ENCODE assay signal across 12 mouse cellular contexts in the genomic region with DNA sequence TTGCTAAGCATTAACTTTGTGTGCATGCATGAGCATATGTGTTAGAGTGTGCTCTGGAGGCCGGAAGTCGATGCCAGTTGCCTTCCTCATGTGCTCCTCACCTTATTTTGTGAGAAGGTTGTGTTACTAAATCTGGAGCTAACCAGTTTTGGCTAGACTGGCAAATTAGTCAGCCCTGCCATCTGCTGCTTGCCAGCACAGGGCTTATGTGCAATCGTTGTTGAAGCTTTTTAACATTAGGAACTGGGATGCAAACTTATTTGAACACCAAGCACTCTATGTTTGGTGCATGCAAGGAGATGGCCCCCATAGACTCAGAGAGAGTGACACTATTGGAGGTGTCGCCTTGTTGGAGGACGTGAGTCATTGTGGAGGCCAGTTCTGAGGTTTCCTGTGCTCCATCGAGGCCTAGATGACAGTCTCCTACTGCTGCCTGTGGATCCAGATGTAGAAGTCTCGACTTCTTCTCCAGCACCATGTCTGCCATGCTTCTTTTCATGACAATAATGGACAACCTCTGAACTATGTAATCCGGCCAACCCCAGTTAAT. TPM values are rescaled to one million over a fixed set of nuclear protein-coding genes. Genes with fewer than 3 reads are reported as not detected.
DNase-seq lines count a peak whose midpoint lies in the region; ATAC-seq and TF ChIP-seq lines count a peak whose summit lies in the region.
"Had no signal": no experiment of that assay in that cellular context is flagged by ENCODE, and none has a peak within 500 bp of the region (broad histone marks: within the 10 kb centered on the region; RNA-seq: fewer than 3 reads in every experiment).

No protein-coding gene starts in this region.

- no peak overlapping the region for H3K9ac ChIP-seq in kidney, embryonic 14.5 days (ENCODE audit: low read depth, low read length)

- whole genome bisulfite sequencing in kidney, embryonic 14.5 days: 91% methylated on average over 8 of the region's 8 CpGs
- WGBS in lung, adult 2 months: 67% methylated on average over 8 of the region's 8 CpGs

- H3K4me1 ChIP-seq in erythroblast, embryonic 14.5 days (ENCODE audit: control insufficient read depth): peaks cover 64% of the 10 kb centered on the region
- peaks cover 6% of the 10 kb centered on the region for H3K4me1 ChIP-seq in kidney, embryonic 14.5 days (ENCODE audit: control insufficient read depth, insufficient read depth, low read length)
- peaks cover 14% of the 10 kb centered on the region; the same call in 1 of the 2 replicates for H3K4me1 ChIP-seq in lung, adult 2 months (ENCODE audit: control insufficient read depth, insufficient read depth, low read length)

- no peak for TF ChIP-seq POLR2A in lung, adult 2 months (IDR thresholded peaks at IDR 0.05; ENCODE audit: borderline replicate concordance, extremely low read depth, low read depth, low read length)

- no peaks in the 10 kb centered on the region for H3K9me3 ChIP-seq in erythroblast, embryonic 14.5 days (ENCODE audit: control insufficient read depth, low read length)
- H3K9me3 ChIP-seq in kidney, embryonic 14.5 days (ENCODE audit: control insufficient read depth, low read length): no peaks in the 10 kb centered on the region

- peaks cover 64% of the 10 kb centered on the region for H3K36me3 ChIP-seq in erythroblast, embryonic 14.5 days (ENCODE audit: control insufficient read depth)
- peaks cover 53% of the 10 kb centered on the region for H3K36me3 ChIP-seq in kidney, embryonic 14.5 days (ENCODE audit: control insufficient read depth, insufficient read depth, low read length)

- no peaks in the 10 kb centered on the region for H3K27me3 ChIP-seq in erythroblast, embryonic 14.5 days (ENCODE audit: control insufficient read depth)
- H3K27me3 ChIP-seq in kidney, embryonic 14.5 days (ENCODE audit: control insufficient read depth, insufficient read depth, low read length): no peaks in the 10 kb centered on the region

- H3K4me3 ChIP-seq in erythroblast, embryonic 14.5 days (replicated peaks): peak overlapping the region; percentile 34
- H3K4me3 ChIP-seq in kidney, embryonic 14.5 days (ENCODE audit: low read length): no peak overlapping the region
- no peak overlapping the region for H3K4me3 ChIP-seq in lung, adult 2 months (replicated peaks; ENCODE audit: extremely low read depth, low read depth, low read length)
- H3K4me3 ChIP-seq: myocyte had no signal

- TF ChIP-seq CTCF in lung, adult 2 months (IDR thresholded peaks at IDR 0.05; ENCODE audit: insufficient read depth, low read length): no peak

- H3K4me2 ChIP-seq in kidney, embryonic 14.5 days (replicated peaks; ENCODE audit: low read depth, low read length): no peak overlapping the region

- peak; percentile 30 to 42 for DNase-seq in kidney, postnatal 36 days
- peak; percentile 16 for DNase-seq in MN1 (ENCODE audit: low spot score)
- peak; percentile 63 to 70 for DNase-seq in layer of hippocampus, adult 8-10 months (ENCODE audit: low spot score in 2 of 2)
- DNase-seq in lung, adult 2 months: no peak
- DNase-seq in lung, postnatal 25 days (ENCODE audit: low spot score): no peak
- DNase-seq: gastrocnemius, postnatal 10 days; heart, postnatal 36 days; lung, postnatal 36 days had no signal

- no peak overlapping the region for H3K27ac ChIP-seq in kidney, embryonic 14.5 days (ENCODE audit: low read depth, low read length)

- ATAC-seq in erythroblast, adult 5-6 weeks (replicated peaks; ENCODE audit: low FRiP score, poor library complexity, severe bottlenecking): no peak
- ATAC-seq in kidney, embryonic 14.5 days (ENCODE audit: low FRiP score, low TSS enrichment): no peak

RNA-seq across cellular contexts. Expression of gene Nusap1, which starts 21.2 kb away (rescaled TPM):
- 1.8 and 1.9 TPM in 2 replicates for polyA plus RNA-seq in erythroblast, embryonic 14.5 days (2012)
- total RNA-seq in erythroblast, adult 5-6 weeks (2015; ENCODE audit: low replicate concordance): 111 and 117 TPM in 2 replicates
- total RNA-seq in erythroblast, adult 5-6 weeks (2017; ENCODE audit: low replicate concordance): 137 and 150 TPM in 2 replicates
- polyA plus RNA-seq in kidney, embryonic 14.5 days (2014; fragmentation: Nextera tagmentation; extraction: Ambion mirVana): 77.2 and 97.7 TPM in 2 replicates
- total RNA-seq in layer of hippocampus, adult 8-10 months (2022): under 1 TPM; 0.31 to 0.75 (median 0.65) TPM
- polyA plus RNA-seq in lung, adult 2 months (2012; rRNA removed): 0.10 and 0.49 TPM in 2 replicates

RNA-seq across cellular contexts. Expression of gene Oip5, which starts 21.4 kb away (rescaled TPM):
- polyA plus RNA-seq in erythroblast, embryonic 14.5 days (2012): 3.6 and 6.2 TPM in 2 replicates
- total RNA-seq in erythroblast, adult 5-6 weeks (2015; ENCODE audit: low replicate concordance): 32.4 and 64.9 TPM in 2 replicates
- 62.0 and 66.3 TPM in 2 replicates for total RNA-seq in erythroblast, adult 5-6 weeks (2017; ENCODE audit: low replicate concordance)
- polyA plus RNA-seq in kidney, embryonic 14.5 days (2014; fragmentation: Nextera tagmentation; extraction: Ambion mirVana): 35.5 and 38.6 TPM in 2 replicates
- total RNA-seq in layer of hippocampus, adult 8-10 months (2022): 1 to 10 TPM in 1 of 4 experiments, under 1 TPM in 3; 0.33 to 1.2 (median 0.84) TPM
- polyA plus RNA-seq in lung, adult 2 months (2012; rRNA removed): 0.81 and 1.3 TPM in 2 replicates

RNA-seq across cellular contexts. Expression of gene Chp1, which starts 49.4 kb away (rescaled TPM):
- polyA plus RNA-seq in erythroblast, embryonic 14.5 days (2012): 2.0 and 2.3 TPM in 2 replicates
- 84.4 and 108 TPM in 2 replicates for total RNA-seq in erythroblast, adult 5-6 weeks (2015; ENCODE audit: low replicate concordance)
- 111 and 170 TPM in 2 replicates for total RNA-seq in erythroblast, adult 5-6 weeks (2017; ENCODE audit: low replicate concordance)
- polyA plus RNA-seq in kidney, embryonic 14.5 days (2014; fragmentation: Nextera tagmentation; extraction: Ambion mirVana): 37.8 and 58.4 TPM in 2 replicates
- 100 to 1,000 TPM; 148 to 177 (median 173) TPM for total RNA-seq in layer of hippocampus, adult 8-10 months (2022)
- 71.9 and 99.6 TPM in 2 replicates for polyA plus RNA-seq in lung, adult 2 months (2012; rRNA removed)

RNA-seq across cellular contexts. Expression of gene Exd1, which starts 49.4 kb away (rescaled TPM):
- polyA plus RNA-seq in erythroblast, embryonic 14.5 days (2012): not detected in 2 replicates
- total RNA-seq in erythroblast, adult 5-6 weeks (2015; ENCODE audit: low replicate concordance): not detected in 2 replicates
- total RNA-seq in erythroblast, adult 5-6 weeks (2017; ENCODE audit: low replicate concordance): not detected in 2 replicates
- polyA plus RNA-seq in kidney, embryonic 14.5 days (2014; fragmentation: Nextera tagmentation; extraction: Ambion mirVana): 0.09 and 0.38 TPM in 2 replicates
- total RNA-seq in layer of hippocampus, adult 8-10 months (2022): under 1 TPM; 0.74 to 0.89 (median 0.75) TPM
- polyA plus RNA-seq in lung, adult 2 months (2012; rRNA removed): 0.36 and 0.78 TPM in 2 replicates

Comparison
In these comparisons a context has a peak if more than half of its experiments do, and no peak if none do; other contexts are left out.
1. DNase-seq: peak in kidney, postnatal 36 days (2 of 2), MN1 (single experiment) and layer of hippocampus, adult 8-10 months (2 of 2); none in lung, adult 2 months (single experiment) and lung, postnatal 25 days (single experiment).
2. RNA of gene Nusap1, which starts 21.2 kb away (polyA plus RNA-seq): 77.2 to 97.7 TPM in kidney, embryonic 14.5 days; 1.8 to 1.9 TPM in erythroblast, embryonic 14.5 days and 0.10 to 0.49 TPM in lung, adult 2 months; every median in the first group is over 10 times any median in the second.
3. RNA of gene Chp1, which starts 49.4 kb away (polyA plus RNA-seq): 71.9 to 99.6 TPM in lung, adult 2 months and 37.8 to 58.4 TPM in kidney, embryonic 14.5 days; 2.0 to 2.3 TPM in erythroblast, embryonic 14.5 days; every median in the first group is over 10 times any median in the second.